Mouse (Mus musculus): ENCODE measurements around the gene Parvb.

- TF ChIP-seq CTCF (IDR thresholded peaks at IDR 0.05; ENCODE audit: low read depth, low read length), result no peak
- no peak for TF ChIP-seq EP300 (IDR thresholded peaks at IDR 0.05; ENCODE audit: insufficient read depth, low read depth, low read length)
- TF ChIP-seq POLR2A (IDR thresholded peaks at IDR 0.05; ENCODE audit: insufficient read depth, low read length), result no peak
These were observed 18.6 kb upstream of the Parvb start for GRCm38 (mm10) chr15:84213162-84213739.
